Mouse (Mus musculus) urinary bladder, postnatal 10 days (tissue): ENCODE measurements around the gene Rab33a.

Source experiments
- DNase-seq: peaks from one replicate; pipeline ENCODE4 v3.0.0; 2022; ENCODE audit warnings: low spot score

The Rab33a gene

GRCm38 (mm10) chrX:48518808-48519548 is at the start of gene Rab33a:
Gene Rab33a (plus strand): TSS chrX:48519285.
- no peak for DNase-seq

DNA sequence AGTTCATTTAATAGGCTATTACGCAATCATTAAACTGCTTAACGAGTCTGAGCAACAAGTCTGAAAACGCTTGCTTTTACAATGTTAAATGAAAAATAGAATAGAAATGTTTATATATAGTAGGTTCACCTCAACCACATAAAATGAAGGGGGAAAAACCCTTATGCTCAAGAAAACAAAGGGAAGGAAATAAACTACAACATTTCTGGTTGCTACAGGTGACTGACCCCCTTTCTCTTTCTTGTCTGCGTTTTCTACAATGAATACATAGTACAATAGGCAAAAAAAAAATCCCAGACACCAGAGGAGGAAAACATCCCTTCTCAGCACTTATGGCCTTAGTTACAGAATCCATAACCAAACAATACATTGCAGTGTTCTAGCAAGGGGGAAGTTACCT is 38.0 kb upstream of the Rab33a start:
- DNase-seq: no peak

DNA sequence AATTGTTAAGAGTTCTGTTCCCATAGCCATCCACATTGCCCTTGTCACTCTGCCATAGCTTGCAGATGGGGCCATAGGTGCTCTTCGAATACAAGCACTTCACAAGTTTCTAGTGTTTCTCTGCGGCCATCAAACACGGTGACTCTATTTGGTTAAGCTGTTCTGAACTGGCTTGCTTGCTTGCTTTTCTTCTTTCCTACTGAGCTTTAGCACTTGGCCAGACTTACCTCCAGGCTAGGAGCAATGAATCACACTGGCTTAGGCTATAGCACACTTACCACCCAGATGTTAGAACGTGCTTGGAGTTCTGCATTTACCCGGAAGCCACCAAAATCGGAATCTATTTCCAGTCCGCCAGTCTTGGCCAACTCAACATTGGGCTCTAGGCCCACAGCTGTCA is 37.4 kb upstream of the Rab33a start:
- DNase-seq: no peak

DNA sequence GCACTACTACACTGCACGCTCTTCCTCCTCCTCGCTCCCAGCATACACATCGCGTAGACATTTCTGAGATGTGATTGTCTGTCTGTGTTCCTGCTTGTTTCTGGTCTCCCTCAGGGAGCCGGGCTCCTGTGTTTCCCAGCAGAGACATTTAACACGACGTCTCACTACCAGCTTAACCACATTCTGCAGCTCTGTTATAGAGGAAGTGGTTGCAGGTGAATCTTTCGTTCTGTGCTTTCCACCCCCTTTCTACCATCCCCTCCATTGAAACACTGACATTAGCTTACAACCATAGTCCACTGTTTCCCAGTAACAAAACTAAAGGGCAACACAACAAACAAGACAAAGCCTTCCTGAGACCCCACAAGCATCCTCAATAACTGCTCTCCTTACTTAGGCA is 25.3 kb upstream of the Rab33a start:
- no peak for DNase-seq

- peak; percentile 45 for DNase-seq
Observed at GRCm38 (mm10) chrX:48513166-48513807, 5.8 kb upstream of the Rab33a start, which contains the start of gene Aifm1. Gene Aifm1 (minus strand): TSS chrX:48513563.

DNA sequence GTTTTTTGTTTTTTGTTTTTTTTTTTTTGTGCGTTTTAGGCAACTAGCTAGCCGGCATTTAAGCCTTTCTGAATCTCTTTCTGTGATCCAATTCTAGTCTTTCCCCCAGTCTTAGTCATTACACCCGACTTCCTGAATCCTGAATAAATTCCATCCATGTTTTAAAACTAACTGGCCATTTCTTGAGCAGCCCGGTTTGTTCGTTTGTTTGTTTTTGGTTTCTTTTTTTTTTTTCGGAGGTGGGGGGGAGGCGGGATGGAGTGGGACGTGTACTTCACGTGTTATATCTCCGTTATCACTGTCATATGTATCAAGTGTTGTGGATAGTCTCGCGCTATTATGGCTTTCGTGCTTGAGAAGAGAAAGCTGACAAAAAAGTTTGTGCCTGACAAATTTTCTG is 5.3 kb upstream of the Rab33a start:
- no peak for DNase-seq

GRCm38 (mm10) chrX:48518211-48518807 is 776 bp upstream of the Rab33a start:
- DNase-seq: no peak

- no peak for DNase-seq
Observed at GRCm38 (mm10) chrX:48519549-48520085, 532 bp downstream of the Rab33a start.

- DNase-seq: no peak
Observed at GRCm38 (mm10) chrX:48521651-48522050, 2.6 kb downstream of the Rab33a start.

DNA sequence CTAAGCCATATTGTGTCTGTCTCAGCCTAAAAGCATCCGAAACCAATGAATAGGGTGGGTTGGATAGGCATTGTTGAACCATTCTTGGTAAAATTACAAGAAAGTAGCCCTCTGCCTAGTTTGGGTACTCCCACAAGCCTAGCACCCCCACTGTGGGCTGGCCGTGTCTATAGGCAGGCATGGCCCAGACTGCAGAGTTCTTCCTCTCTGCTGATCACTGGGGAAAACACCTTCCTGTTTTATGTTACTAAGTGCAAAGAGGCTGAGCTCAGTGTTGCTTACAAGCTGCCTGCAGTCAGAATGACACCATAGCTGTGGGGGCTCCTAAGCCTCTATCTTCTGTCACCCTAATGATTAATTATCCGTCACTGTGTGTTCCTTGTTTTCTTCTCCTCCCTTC is 4.4 kb downstream of the Rab33a start:
- DNase-seq: no peak

GRCm38 (mm10) chrX:48525332-48525731 is 6.2 kb downstream of the Rab33a start:
- no peak for DNase-seq

- DNase-seq: no peak
Observed at GRCm38 (mm10) chrX:48525866-48526265, 6.8 kb downstream of the Rab33a start.

- DNase-seq: no peak
Observed at GRCm38 (mm10) chrX:48526435-48526834, 7.3 kb downstream of the Rab33a start.

GRCm38 (mm10) chrX:48532175-48532574 is 13.1 kb downstream of the Rab33a start:
- DNase-seq: peak; percentile 14
